Mouse (Mus musculus) spleen, adult 10 weeks (tissue): ENCODE data around the gene Mettl15. TPM values are rescaled to one million over a fixed set of nuclear protein-coding genes. Genes with fewer than 3 reads are reported as not detected.

Experiments used
- polyA plus RNA-seq: library from polyadenylated mRNA; stranded (reverse); fragments of 350-450 nt; fragmentation: Illumina TruSeq; extraction: RNeasy Lipid Tissue Mini Kit (QIAGEN cat#74804); gene quantifications from one replicate; pipeline ENCODE4 v1.2.3, GENCODE M21; 2015; ENCODE audit warnings: low replicate concordance; ENCODE audit not compliant: insufficient read depth

The Mettl15 gene
- polyA plus RNA-seq = 6.4 TPM

GRCm38 (mm10) chr2:109280600-109281340 lies at the start of gene Mettl15, which contains the start of gene Kif18a:
TSS of gene Mettl15 (minus strand) at chr2:109280748.
TSS of gene Kif18a (plus strand) at chr2:109280738.

Other genes with a start within 250 kb of the Mettl15 start
- 8.4 TPM for gene Kif18a, start within 50 bp of the Mettl15 start, polyA plus RNA-seq